Mouse (Mus musculus) left cerebral cortex, adult 2 months (tissue): ENCODE data around the gene Cabcoco1. TPM values are rescaled to one million over a fixed set of nuclear protein-coding genes. Genes with fewer than 3 reads are reported as not detected.

Source experiments
- DNase-seq, 2 experiments: peaks; one replicate each; pipeline ENCODE4 v3.0.0; 2021 to 2022; ENCODE audit warnings: low spot score in 2 of 2, mixed read lengths in 1 of 2; ENCODE audit errors: extremely low spot score in 1 of 2
- H3K27ac ChIP-seq: fragments of 200-600 bp; 2 replicates; pipeline ENCODE4 v1.8.1; 2022
- H3K4me3 ChIP-seq: fragments of 200-600 bp; 2 replicates; pipeline ENCODE4 v1.8.1; 2022
- CTCF ChIP-seq: fragments of 200-600 bp; IDR thresholded peaks from 2 replicates; pipeline ENCODE4 v1.8.1; 2022; ENCODE audit warnings: antibody characterized with exemption, mild to moderate bottlenecking, moderate library complexity
- intact Hi-C: fragments of 180-260 bp; cut with DNase I; formaldehyde crosslinking; loops from one replicate; pipeline ENCODE4 v1.15.1; 2025
- total RNA-seq, 2 experiments: library from RNA; stranded (reverse); gene quantifications; 2 replicates each; pipeline ENCODE4 v1.2.3; 2021

Gene Cabcoco1
- total RNA-seq, 2 experiments from 2014 or later = 1.7 to 1.8 TPM

DNA sequence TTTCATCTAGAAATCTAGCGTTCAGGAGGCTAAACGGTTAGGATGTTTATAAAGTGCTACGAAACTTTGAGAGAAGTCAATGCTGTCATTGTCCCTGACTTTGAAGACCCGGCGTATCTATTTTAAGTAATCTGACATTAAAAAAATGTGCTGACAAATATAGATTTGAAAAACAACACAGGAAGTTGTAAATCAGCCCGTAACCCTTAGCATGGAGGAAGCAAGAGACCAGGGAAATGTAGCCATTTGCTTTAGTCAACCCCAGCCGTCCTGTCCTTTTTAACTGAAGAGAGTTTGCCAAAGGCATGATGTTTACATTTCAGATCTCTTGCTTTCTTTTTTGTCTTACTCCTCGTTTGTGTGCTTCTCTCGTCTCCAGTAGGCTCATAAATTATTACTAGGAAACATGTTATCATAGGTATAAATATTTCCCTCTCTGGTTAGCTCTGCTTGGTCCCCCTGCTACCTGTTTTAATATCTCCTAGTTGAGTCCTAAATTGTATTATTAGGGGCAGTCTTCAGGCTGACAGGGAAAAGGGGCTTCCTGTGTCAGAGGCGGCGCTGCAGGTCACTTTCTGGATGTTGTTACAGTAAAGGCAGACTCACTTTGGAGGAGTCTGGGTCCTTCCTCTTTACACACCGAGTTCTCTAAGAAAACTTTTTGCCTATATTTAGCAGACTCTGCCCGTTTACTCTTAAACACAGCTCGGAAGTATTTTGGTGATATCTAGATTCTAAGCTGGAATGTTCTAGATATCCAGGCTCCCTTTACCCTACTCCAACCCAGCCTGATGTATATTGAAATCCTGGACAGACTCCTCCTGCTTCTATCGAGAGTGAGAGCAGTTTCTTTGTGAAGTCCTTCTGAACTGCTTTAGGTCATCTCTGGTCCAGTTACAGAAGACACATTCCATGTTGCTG, 95.6 kb downstream of the Cabcoco1 start:
- intact Hi-C loops = no loop called here
- Histone ChIP-seq H3K27ac (no peak overlapping the region), H3K4me3 (no peak overlapping the region)
- no peak for DNase-seq
- TF ChIP-seq CTCF = no peak

DNA sequence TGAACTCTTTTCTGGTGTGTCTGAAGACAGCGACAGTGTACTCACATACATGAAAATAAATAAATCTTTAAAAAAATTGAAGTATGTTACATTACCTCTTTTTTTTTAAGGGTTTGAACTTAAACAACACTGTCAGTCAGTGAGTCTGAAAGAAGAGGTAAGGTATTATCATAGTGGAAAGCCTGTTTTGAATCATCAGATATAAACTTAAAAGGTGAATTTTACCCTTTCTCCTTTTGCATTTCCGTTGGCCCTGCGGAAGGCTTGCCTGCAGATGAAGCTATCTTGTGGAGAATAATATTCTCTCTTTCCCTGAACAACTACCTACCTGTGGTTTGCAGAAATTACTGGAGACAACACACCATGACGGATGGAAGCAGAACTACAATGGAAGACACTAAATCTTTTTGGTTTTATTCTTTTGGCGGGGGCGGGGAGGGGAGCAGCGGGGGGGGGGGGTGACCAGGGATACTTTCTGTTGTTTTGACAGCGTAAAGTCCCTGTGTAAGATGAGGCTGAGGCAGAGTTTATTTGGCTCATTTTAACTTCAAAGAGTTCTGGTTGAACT, 96.4 kb downstream of the Cabcoco1 start:
- TF ChIP-seq CTCF = no peak
- intact Hi-C loops = no loop called here
- no peak overlapping the region for H3K4me3 ChIP-seq
- H3K27ac ChIP-seq = no peak overlapping the region
- DNase-seq = no peak

DNA sequence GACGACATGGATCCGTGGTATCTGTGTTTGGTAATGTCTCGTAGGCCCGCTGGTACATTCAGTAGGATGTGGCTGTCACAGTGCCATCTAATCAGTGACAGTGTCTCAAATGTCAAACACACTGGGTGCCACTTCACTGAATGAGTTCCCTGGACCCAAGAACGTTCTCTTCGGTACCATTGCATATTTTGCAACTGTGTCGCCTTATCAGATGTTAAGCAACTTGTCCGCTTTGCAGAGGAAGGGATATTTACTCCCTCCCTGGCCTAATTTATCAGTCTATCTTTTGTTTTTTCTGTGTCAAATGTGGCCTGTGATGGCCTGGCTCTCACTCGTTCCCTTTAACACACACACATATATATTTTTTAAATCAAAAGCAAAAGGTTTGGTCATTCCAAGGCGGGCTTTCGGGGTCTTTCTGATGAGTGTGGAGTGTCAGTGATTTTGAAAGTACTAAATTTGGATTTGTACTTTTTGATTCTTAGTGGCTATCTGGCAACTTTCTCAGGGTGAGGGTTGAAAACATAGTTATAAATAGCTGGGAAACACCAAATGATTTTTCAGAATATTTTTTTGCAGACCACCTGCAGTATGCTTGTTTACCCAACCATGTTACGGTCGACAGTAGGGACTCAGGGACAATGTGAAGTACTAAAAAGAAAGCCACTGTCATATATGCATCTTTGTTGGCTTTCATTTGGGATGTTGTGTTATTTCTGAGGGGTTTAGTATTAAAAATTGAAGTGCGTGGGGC, 97.2 kb downstream of the Cabcoco1 start:
- intact Hi-C loops = no loop called here
- no peak for TF ChIP-seq CTCF
- H3K4me3 ChIP-seq = no peak overlapping the region
- no peak overlapping the region for H3K27ac ChIP-seq
- DNase-seq = no peak

DNA sequence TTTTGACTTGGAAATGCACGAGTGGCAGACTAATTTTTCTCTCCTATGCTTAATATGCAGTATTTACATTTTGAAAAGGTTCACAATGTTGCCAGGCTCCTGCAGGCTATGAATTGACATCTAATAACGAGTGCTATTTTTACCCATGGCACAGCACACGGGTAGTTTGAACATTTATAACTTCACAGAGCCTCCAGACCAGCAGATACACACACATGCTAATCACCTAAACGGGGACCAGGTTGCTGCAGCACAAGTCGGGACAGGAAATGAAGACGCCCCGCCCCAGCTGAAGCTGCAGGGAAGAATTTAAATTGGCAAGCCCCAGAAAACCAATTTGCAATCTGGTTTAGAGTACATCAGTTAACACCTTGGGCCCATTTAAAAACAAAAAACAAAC, 98.6 kb downstream of the Cabcoco1 start:
- TF ChIP-seq CTCF = no peak
- DNase-seq = no peak
- no peak overlapping the region for H3K4me3 ChIP-seq
- intact Hi-C loops = no loop called here
- H3K27ac ChIP-seq = no peak overlapping the region

DNA sequence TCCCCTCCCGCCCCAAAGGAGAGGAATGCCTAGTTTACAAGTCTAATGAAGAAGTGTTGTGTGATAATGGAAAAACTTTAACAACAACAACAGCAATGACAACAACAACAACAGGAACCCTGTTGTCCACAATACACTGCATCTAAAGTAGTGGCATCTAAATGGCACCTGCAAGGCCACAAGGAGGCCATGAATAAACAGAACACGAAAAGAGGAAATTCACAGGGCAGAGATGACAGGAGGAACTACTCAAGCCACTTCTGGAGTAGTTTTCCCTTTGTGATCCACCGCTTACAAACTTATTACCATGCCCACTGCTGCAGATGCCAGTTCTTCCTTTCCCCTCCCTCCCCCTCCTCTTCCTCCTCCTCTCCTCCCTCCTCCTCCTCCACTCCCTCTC, 99.0 kb downstream of the Cabcoco1 start:
- no peak for DNase-seq
- Histone ChIP-seq H3K27ac (no peak overlapping the region), H3K4me3 (no peak overlapping the region)
- TF ChIP-seq CTCF = no peak
- intact Hi-C loops = no loop called here

DNA sequence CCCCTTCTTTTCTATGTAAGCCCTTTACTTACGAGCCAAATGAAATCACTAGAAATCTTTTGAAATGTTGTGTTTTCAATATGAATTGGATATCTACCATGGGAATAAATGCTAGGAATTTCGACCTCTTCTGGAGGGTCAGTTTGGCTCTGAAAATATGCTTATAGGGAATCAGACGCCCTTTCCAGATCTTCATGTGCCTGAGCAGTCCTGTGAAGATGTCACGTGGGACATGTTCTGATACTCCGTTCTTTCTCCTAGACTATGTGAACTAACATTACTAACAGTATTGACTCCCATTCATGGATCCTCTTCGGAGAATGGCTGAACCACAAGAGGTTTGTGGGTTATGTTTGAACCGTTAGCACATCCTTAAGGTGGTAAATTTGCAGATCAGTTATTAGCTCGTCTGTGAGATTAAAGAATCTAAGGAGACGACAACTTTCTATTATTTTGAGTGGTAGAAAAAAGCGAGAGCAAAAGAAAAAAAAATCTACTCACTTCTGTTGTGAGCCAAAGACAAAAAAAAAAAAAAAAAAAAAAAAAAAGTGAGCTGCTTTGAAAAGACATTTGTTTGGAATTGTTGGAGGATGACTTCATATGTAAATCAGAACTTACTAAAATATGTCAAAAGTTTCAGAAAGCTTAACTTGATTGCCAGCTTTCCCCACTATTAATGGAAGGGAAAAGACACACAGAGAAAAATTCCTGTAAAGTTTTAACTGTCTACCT, 99.6 kb downstream of the Cabcoco1 start:
- TF ChIP-seq CTCF = no peak
- intact Hi-C loops = no loop called here
- no peak overlapping the region for H3K27ac ChIP-seq

DNA sequence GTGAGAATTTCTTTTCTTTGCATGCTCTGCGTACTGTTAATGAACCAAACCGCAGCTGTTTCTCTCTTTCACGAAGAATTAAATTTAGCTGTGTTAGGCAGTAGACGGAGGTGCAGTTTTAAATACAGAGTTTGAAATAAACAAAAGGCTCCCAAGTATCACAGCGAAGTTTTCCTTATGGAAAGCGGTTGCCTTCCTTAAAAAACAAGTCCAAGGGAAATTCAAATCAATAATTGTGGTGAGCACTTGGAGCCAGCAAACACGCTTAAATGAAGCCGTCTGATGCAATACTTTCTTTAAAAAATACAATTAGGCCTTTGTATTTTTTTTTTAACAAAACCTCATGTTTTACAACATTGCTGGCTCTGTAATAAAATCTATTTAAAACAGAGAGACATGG, 101.2 kb downstream of the Cabcoco1 start:
- no peak for TF ChIP-seq CTCF
- no peak overlapping the region for H3K27ac ChIP-seq
- intact Hi-C loops = no loop called here
- no peak for DNase-seq
- no peak overlapping the region for H3K4me3 ChIP-seq

More for the DNA sequence above, 99.6 kb downstream of the Cabcoco1 start:
- no peak overlapping the region for H3K4me3 ChIP-seq
- DNase-seq = no peak

DNA sequence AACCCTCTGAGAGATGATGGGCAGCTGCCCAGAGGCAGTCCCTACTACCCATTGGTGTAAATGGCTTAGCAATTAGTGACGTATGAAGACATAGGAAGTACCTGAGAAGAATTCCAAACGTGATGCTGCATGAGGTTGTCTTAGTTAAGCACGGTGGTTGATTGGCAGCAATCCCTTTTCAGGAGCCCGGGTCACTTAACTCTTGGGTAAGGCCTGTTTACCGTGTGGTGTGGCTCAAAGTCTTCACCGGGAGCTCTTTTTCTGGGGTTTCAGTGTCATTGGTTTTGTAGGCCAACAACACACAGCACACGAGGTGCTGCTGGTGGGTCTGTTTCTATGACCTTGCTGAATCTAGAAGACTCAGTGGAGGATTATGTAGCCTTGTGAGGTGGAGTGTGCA, 105.9 kb downstream of the Cabcoco1 start:
- intact Hi-C loops = no loop called here
- no peak for TF ChIP-seq CTCF

DNA sequence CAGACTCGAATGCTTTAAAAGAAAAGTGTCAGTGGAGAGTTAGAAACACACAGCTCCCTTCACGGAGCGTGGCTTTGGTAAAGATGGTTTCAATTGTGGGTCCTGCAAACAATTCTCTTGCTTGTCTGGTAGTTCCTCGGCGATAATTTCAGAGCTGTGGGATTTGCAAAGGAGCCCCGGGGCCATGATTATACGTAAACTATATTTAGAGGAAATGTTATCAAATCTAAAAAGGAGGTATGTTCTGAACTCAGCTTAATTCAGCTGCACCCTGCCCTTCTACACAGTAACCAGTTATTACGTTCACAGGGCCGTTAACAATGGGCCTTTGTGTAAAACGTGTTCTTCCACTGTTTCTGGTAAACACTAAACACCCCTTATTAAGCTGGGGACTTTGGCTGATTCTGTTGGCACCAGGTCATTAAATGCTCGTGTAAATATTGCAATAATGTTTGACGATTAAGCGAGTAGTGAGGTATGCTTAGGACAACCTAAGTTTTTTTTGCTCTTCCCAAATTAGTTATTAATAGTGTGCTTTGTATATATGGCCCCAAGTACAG, 106.6 kb downstream of the Cabcoco1 start:
- no peak overlapping the region for H3K4me3 ChIP-seq
- no peak overlapping the region for H3K27ac ChIP-seq
- intact Hi-C loops = no loop called here
- no peak for TF ChIP-seq CTCF
- DNase-seq = no peak

More for the DNA sequence above, 105.9 kb downstream of the Cabcoco1 start:
- H3K27ac ChIP-seq = no peak overlapping the region
- no peak overlapping the region for H3K4me3 ChIP-seq
- DNase-seq = no peak

DNA sequence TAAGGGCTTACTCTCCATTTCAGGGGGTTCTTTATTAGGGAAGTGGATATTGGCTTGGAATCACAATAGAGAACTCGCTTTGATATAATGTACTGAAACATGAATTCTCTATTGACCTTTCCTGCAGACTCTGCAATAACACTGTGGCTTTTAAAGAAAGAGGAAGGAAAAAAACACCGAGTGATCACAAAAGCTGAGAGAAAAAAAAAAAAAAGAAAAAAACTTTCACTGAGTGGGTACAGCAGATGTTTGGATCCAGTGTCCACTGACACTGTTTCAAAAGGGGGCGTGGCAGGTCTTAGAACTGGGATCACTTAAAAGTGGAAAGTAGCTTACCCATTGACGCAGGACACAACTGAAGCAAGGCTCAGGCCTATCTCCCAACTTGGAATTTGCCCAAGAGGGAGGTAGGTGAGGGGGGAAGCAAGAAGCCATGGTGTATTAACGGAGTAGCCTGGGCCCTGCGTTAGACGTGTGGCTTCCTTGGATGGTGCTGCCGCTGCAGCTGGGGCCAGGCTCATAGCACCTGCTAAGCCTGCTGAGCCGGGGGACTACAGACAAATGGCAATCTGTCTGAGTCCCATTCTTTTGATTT, 107.6 kb downstream of the Cabcoco1 start:
- TF ChIP-seq CTCF = no peak
- Histone ChIP-seq H3K27ac (no peak overlapping the region), H3K4me3 (no peak overlapping the region)
- no peak for DNase-seq
- intact Hi-C loops = no loop called here

DNA sequence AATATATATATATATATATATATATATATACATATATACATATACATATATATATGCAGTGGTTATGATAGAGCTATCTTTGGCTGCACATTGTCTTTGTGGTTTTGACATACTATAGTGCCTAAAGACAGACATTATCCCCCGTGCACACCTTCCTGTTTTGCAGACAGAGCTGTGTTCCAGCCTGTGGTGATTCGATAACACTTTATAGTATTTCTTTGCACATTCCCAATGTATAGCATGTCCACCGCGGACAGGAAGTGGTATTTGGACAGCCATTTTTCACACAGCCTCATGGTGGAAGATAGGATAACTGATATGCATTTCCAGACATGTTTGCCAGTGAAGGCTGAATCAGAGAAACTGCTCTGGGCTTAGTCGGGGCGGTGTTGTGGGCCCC, 110.3 kb downstream of the Cabcoco1 start:
- no peak for DNase-seq
- H3K27ac ChIP-seq = no peak overlapping the region
- H3K4me3 ChIP-seq = no peak overlapping the region
- intact Hi-C loops = no loop called here
- TF ChIP-seq CTCF = no peak
